Mouse (Mus musculus) lung, adult 2 months (tissue): ENCODE data around the gene Mrpl22.

Experiments used
- CTCF ChIP-seq: fragments of 200-500 bp; IDR thresholded peaks from 2 replicates; pipeline ENCODE4 v1.5.1; 2011; ENCODE audit warnings: mild to moderate bottlenecking, low read length, control low read depth; ENCODE audit not compliant: insufficient read depth
- POLR2A ChIP-seq: fragments of 200-500 bp; IDR thresholded peaks from 2 replicates; pipeline ENCODE4 v1.6.1; 2011; ENCODE audit warnings: low read depth, mild to moderate bottlenecking, control low read depth, low read length, borderline replicate concordance; ENCODE audit errors: extremely low read depth

- TF ChIP-seq POLR2A (no peak), CTCF (no peak)
These were observed 12.1 kb downstream of the Mrpl22 start for GRCm38 (mm10) chr11:58183579-58183978.
